Comparison of ENCODE assay signal across 30 mouse cellular contexts in genomic region chr9:71829753-71830152, GRCm38 (mm10). TPM values are rescaled to one million over a fixed set of nuclear protein-coding genes. Genes with fewer than 3 reads are reported as not detected.
DNase-seq lines count a peak whose midpoint lies in the region; ATAC-seq and TF ChIP-seq lines count a peak whose summit lies in the region.
"Had no signal": no experiment of that assay in that cellular context is flagged by ENCODE, and none has a peak within 500 bp of the region (broad histone marks: within the 10 kb centered on the region; RNA-seq: fewer than 3 reads in every experiment).

No protein-coding gene starts in this region.

- ATAC-seq in midbrain, embryonic 13.5 days = no peak
- no peak for ATAC-seq in megakaryocyte, adult 5-6 weeks (ENCODE audit: poor library complexity, severe bottlenecking)
- ATAC-seq: forebrain, embryonic 13.5 days; forebrain, postnatal 0 days; intestine, embryonic 15.5 days; Patski had no signal

- H3K27ac ChIP-seq in gastrocnemius, adult 2 months = peak overlapping the region; percentile 53
- peak overlapping the region; percentile 42; the same call in 1 of the 2 replicates for H3K27ac ChIP-seq in midbrain, embryonic 10.5 days (replicated peaks)
- H3K27ac ChIP-seq in midbrain, embryonic 13.5 days = no peak overlapping the region
- H3K27ac ChIP-seq: embryonic facial prominence, embryonic 12.5 days; embryonic facial prominence, embryonic 15.5 days; forebrain, embryonic 13.5 days; heart, embryonic 15.5 days; hindbrain, embryonic 12.5 days; hindbrain, embryonic 15.5 days; intestine, embryonic 15.5 days had no signal

- no peaks in the 10 kb centered on the region for H3K36me3 ChIP-seq in midbrain, embryonic 10.5 days
- no peaks in the 10 kb centered on the region for H3K36me3 ChIP-seq in midbrain, embryonic 13.5 days
- H3K36me3 ChIP-seq: embryonic facial prominence, embryonic 12.5 days; embryonic facial prominence, embryonic 15.5 days; G1E; heart, embryonic 12.5 days; heart, embryonic 15.5 days; hindbrain, embryonic 12.5 days; hindbrain, embryonic 15.5 days; intestine, embryonic 15.5 days had no signal

- H3K4me3 ChIP-seq in gastrocnemius, adult 2 months = no peak overlapping the region
- no peak overlapping the region for H3K4me3 ChIP-seq in midbrain, embryonic 10.5 days
- no peak overlapping the region for H3K4me3 ChIP-seq in midbrain, embryonic 13.5 days (replicated peaks)
- H3K4me3 ChIP-seq: embryonic facial prominence, embryonic 12.5 days; embryonic facial prominence, embryonic 15.5 days; erythroblast, embryonic 14.5 days; forebrain, embryonic 13.5 days; heart, embryonic 12.5 days; heart, embryonic 15.5 days; hindbrain, embryonic 12.5 days; hindbrain, embryonic 15.5 days; intestine, embryonic 15.5 days had no signal

- 79% methylated on average over 3 of the region's 3 CpGs for WGBS in midbrain, embryonic 10.5 days
- WGBS in midbrain, embryonic 13.5 days = 85% methylated on average over 3 of the region's 3 CpGs

- H3K27me3 ChIP-seq in midbrain, embryonic 10.5 days (ENCODE audit: low read depth, poor library complexity, severe bottlenecking) = no peaks in the 10 kb centered on the region
- H3K27me3 ChIP-seq in midbrain, embryonic 13.5 days = no peaks in the 10 kb centered on the region
- H3K27me3 ChIP-seq: CH12.LX; embryonic facial prominence, embryonic 12.5 days; embryonic facial prominence, embryonic 15.5 days; forebrain, embryonic 13.5 days; heart, embryonic 12.5 days; heart, embryonic 15.5 days; hindbrain, embryonic 12.5 days; hindbrain, embryonic 15.5 days; intestine, embryonic 15.5 days; Patski had no signal

- no peaks in the 10 kb centered on the region for H3K9me3 ChIP-seq in midbrain, embryonic 10.5 days (replicated peaks)
- no peaks in the 10 kb centered on the region for H3K9me3 ChIP-seq in midbrain, embryonic 13.5 days
- H3K9me3 ChIP-seq: embryonic facial prominence, embryonic 12.5 days; embryonic facial prominence, embryonic 15.5 days; forebrain, embryonic 13.5 days; G1E; heart, embryonic 12.5 days; heart, embryonic 15.5 days; hindbrain, embryonic 12.5 days; hindbrain, embryonic 15.5 days; intestine, embryonic 15.5 days had no signal

- no peak overlapping the region for H3K4me2 ChIP-seq in midbrain, embryonic 13.5 days (replicated peaks)
- H3K4me2 ChIP-seq: embryonic facial prominence, embryonic 12.5 days; embryonic facial prominence, embryonic 15.5 days; forebrain, embryonic 13.5 days; heart, embryonic 12.5 days; heart, embryonic 15.5 days; hindbrain, embryonic 12.5 days; hindbrain, embryonic 15.5 days; intestine, embryonic 15.5 days had no signal

- intact Hi-C loops in gastrocnemius, adult 2 months (cut with DNase I) = loop anchor here (5.0 to 10.0 kb wide), 2 partner anchors 125 to 578 kb away; no protein-coding TSS in a partner anchor
- intact Hi-C loops in gastrocnemius, postnatal 14 days (cut with DNase I; ENCODE audit: low total_unique reads) = loop anchor here (10.0 kb wide), 1 partner anchor 365 kb away; no protein-coding TSS in a partner anchor

- no peak overlapping the region for H3K9ac ChIP-seq in midbrain, embryonic 13.5 days (replicated peaks)
- H3K9ac ChIP-seq: embryonic facial prominence, embryonic 12.5 days; embryonic facial prominence, embryonic 15.5 days; forebrain, embryonic 13.5 days; forebrain, postnatal 0 days; heart, embryonic 12.5 days; heart, embryonic 15.5 days; hindbrain, embryonic 15.5 days; intestine, embryonic 15.5 days had no signal

- peak; percentile 59 for DNase-seq in adrenal gland, adult 2 months
- DNase-seq in adrenal gland, postnatal 10 days = no peak
- DNase-seq in gastrocnemius, adult 2 months = no peak
- no peak for DNase-seq in gastrocnemius, postnatal 14 days
- no peak for DNase-seq in midbrain, embryonic 10.5 days (ENCODE audit: low spot score)
- DNase-seq: adrenal gland, adult 8-10 months; B cell, adult 2 months; cerebellum, adult 11 months; cerebellum, adult 2 months; cerebellum, postnatal 25 days; forebrain, postnatal 0 days; gastrocnemius, postnatal 36 days; heart, postnatal 10 days; heart, postnatal 4 days; kidney, adult 11 months had no signal

- TF ChIP-seq CTCF in gastrocnemius, adult 2 months (IDR thresholded peaks at IDR 0.05) = no peak

- H3K4me1 ChIP-seq in midbrain, embryonic 10.5 days = peaks cover 32% of the 10 kb centered on the region
- 0 out of 2 replicates have a peak, but pooled peaks cover 6% of the 10 kb centered on the region for H3K4me1 ChIP-seq in midbrain, embryonic 13.5 days (replicated peaks)
- H3K4me1 ChIP-seq: embryonic facial prominence, embryonic 12.5 days; forebrain, embryonic 13.5 days; heart, embryonic 12.5 days; intestine, embryonic 15.5 days had no signal

RNA-seq across cellular contexts. Expression of gene Cgnl1, which starts 58.4 kb away (rescaled TPM):
- 10 to 100 TPM; 91.4 to 99.0 TPM for total RNA-seq in adrenal gland, adult 2 months (2021)
- polyA plus RNA-seq in adrenal gland, adult 2 months (2012; rRNA removed) = 9.6 and 10.4 TPM in 2 replicates
- 10 to 100 TPM; 55.5 to 61.5 TPM for total RNA-seq in adrenal gland, postnatal 10 days (2021)
- total RNA-seq in gastrocnemius, adult 2 months (2021) = 1 to 10 TPM; 3.5 to 8.1 TPM
- 1 to 10 TPM; 8.5 to 9.3 TPM for total RNA-seq in gastrocnemius, postnatal 14 days (2021)
- 6.3 and 6.5 TPM in 2 replicates for polyA plus RNA-seq in midbrain, embryonic 10.5 days (2016; fragmentation: Nextera tagmentation; extraction: Ambion mirVana)
- polyA plus RNA-seq in midbrain, embryonic 13.5 days (2015; fragmentation: Nextera tagmentation; extraction: Ambion mirVana) = 4.6 and 4.8 TPM in 2 replicates
- 1.3 and 1.4 TPM in 2 replicates for total RNA-seq in megakaryocyte, adult 5-6 weeks (2015)
- total RNA-seq in megakaryocyte, adult 5-6 weeks (2017) = 3.8 and 8.8 TPM in 2 replicates
- total RNA-seq: CH12.LX; granulocyte monocyte progenitor cell, adult 5-6 weeks had no signal
- polyA plus RNA-seq: erythroblast, embryonic 14.5 days had no signal

Comparison
In these comparisons a context has a peak if more than half of its experiments do, and no peak if none do; other contexts are left out.
1. RNA of gene Cgnl1, which starts 58.4 kb away (total RNA-seq): 91.4 to 99.0 TPM in adrenal gland, adult 2 months and 55.5 to 61.5 TPM in adrenal gland, postnatal 10 days; 8.5 to 9.3 TPM in gastrocnemius, postnatal 14 days, 3.5 to 8.1 TPM in gastrocnemius, adult 2 months and 1.3 to 8.8 TPM in megakaryocyte, adult 5-6 weeks; every median in the first group is over 4 times any median in the second.